Mouse (Mus musculus) testis, adult 2 months (tissue): ENCODE results near the gene Ntn4. TPM values are rescaled to one million over a fixed set of nuclear protein-coding genes. Genes with fewer than 3 reads are reported as not detected.

Source experiments
- H3K27ac ChIP-seq: fragments of 200-500 bp; 2 replicates; pipeline ENCODE4 v1.5.1; 2012; ENCODE audit warnings: low read depth, low read length; ENCODE audit not compliant: control insufficient read depth, insufficient read depth
- H3K27me3 ChIP-seq: fragments of 200-500 bp; 2 replicates; pipeline ENCODE4 v1.6.1; 2012; ENCODE audit warnings: mild to moderate bottlenecking, low read length, moderate library complexity; ENCODE audit not compliant: control insufficient read depth, insufficient read depth
- H3K36me3 ChIP-seq: fragments of 200-500 bp; 2 replicates; pipeline ENCODE4 v1.6.1; 2012; ENCODE audit warnings: mild to moderate bottlenecking, low read length; ENCODE audit not compliant: control insufficient read depth, insufficient read depth
- H3K4me1 ChIP-seq: fragments of 200-500 bp; 2 replicates; pipeline ENCODE4 v1.6.1; 2012; ENCODE audit warnings: low read length; ENCODE audit not compliant: control insufficient read depth, insufficient read depth
- H3K4me3 ChIP-seq: fragments of 200-500 bp; 2 replicates; pipeline ENCODE4 v1.5.1; 2012; ENCODE audit warnings: low read depth, mild to moderate bottlenecking, low read length, moderate library complexity, mixed read lengths; ENCODE audit not compliant: control insufficient read depth
- CTCF ChIP-seq: fragments of 200-500 bp; IDR thresholded peaks from 2 replicates; pipeline ENCODE4 v1.5.1; 2012; ENCODE audit warnings: low read depth, mild to moderate bottlenecking, inconsistent platforms, low read length, moderate library complexity; ENCODE audit not compliant: control insufficient read depth, insufficient read depth, insufficient replicate concordance
- POLR2A ChIP-seq: fragments of 200-500 bp; IDR thresholded peaks from 2 replicates; pipeline ENCODE4 v1.6.1; 2012; ENCODE audit warnings: low read depth, mild to moderate bottlenecking, inconsistent platforms, low read length, moderate library complexity; ENCODE audit not compliant: control insufficient read depth
- polyA plus RNA-seq: library from polyadenylated mRNA; depleted of rRNA; stranded (reverse); fragments of >200 nt; gene quantifications from 2 replicates; pipeline ENCODE4 v1.2.3, GENCODE M21; 2012

Gene Ntn4
- polyA plus RNA-seq, 1 experiment: 3.2 TPM

DNA sequence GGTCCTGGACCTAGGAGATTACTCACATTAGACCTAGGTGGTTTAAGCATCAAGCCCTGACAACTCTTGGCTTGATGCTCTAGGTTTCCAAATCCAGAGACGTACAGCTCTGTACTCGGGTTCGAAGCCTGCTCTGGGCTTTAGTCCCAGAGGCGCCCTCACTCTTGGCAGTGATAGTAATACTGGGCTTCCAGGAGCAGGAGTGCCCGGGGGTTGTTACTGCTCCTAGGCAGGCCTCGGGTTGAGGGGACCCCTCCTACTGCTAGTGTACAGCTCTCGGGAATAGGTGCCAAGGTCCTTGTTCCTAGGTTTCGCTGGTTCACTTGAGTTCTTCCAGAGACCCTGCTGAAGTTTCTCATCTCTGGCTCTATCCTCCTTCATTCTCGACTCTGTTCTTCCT lies 34.2 kb upstream of the Ntn4 start:
- Histone ChIP-seq H3K4me3 (no peak overlapping the region), H3K27ac (no peak overlapping the region), H3K27me3 (no peaks in the 10 kb centered on the region), H3K4me1 (peaks cover 7% of the 10 kb centered on the region), H3K36me3 (no peaks in the 10 kb centered on the region)
- TF ChIP-seq CTCF: no peak
- TF ChIP-seq POLR2A: no peak

DNA sequence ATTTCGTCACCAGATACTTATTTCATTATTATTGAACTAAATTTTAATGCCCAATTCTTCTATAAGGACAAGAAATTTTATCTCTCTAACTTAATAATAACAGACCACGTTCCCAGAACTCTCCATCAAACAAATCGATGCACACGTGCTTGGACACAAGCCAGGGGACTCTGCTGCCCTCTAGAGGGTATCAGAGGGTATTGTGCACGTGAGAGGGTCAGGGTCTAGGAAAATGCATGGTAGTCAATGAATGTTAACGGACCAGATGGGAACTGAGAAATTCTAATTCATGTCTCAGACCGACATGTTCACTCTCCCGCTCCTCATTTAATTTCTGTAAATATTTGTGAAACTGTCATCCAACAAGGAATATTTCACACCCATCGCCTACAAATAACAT lies 32.4 kb upstream of the Ntn4 start:
- peaks cover 7% of the 10 kb centered on the region for H3K4me1 ChIP-seq
- no peak overlapping the region for H3K27ac ChIP-seq
- no peaks in the 10 kb centered on the region for H3K27me3 ChIP-seq
- no peak overlapping the region for H3K4me3 ChIP-seq
- H3K36me3 ChIP-seq: no peaks in the 10 kb centered on the region
- TF ChIP-seq POLR2A (no peak), CTCF (peak; percentile 73; the same call in 1 of the 2 replicates)

DNA sequence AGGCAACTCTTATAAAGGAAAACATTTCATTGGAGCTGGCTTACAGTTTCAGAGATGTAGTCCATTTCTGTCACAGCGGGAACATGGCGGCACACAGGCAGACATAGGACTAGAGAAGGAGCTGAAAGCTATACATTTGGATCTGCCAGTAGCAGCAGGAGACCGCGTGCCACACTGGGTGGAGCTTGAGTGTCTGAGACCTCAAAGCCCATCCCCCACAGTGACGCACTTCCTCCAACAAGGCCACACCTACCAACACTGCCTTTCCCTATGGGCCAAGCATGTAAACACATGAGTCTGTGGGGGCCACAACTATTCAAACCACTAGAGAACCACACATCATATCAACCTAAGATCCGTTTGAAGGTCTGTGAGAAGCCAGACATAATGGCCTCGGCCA lies 31.2 kb upstream of the Ntn4 start:
- no peak overlapping the region for H3K27ac ChIP-seq
- H3K4me3 ChIP-seq: no peak overlapping the region
- no peaks in the 10 kb centered on the region for H3K27me3 ChIP-seq
- TF ChIP-seq CTCF (no peak), POLR2A (no peak)
- peaks cover 7% of the 10 kb centered on the region for H3K4me1 ChIP-seq
- H3K36me3 ChIP-seq: no peaks in the 10 kb centered on the region

DNA sequence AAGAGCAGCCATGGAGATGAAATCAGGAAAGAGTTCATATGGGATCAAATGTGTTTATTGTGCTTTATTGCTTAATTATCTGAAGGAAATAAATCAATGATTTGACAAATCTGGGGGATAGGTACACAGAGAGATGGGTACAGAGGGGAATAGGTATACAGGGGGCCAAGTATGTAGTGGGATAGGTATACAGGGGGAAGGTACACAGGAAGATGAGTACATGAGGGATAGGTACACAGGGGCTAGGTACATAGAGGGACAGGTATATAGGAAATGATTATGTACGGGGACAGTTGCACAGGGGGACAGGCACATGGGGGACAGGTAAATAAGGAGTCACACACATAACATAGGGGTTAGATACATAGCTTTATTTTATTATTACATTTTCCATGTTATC lies 29.6 kb upstream of the Ntn4 start:
- TF ChIP-seq CTCF: no peak
- TF ChIP-seq POLR2A: no peak
- Histone ChIP-seq H3K27ac (no peak overlapping the region), H3K27me3 (no peaks in the 10 kb centered on the region), H3K4me3 (no peak overlapping the region), H3K4me1 (peaks cover 7% of the 10 kb centered on the region), H3K36me3 (no peaks in the 10 kb centered on the region)

- TF ChIP-seq CTCF: peak; percentile 46; the same call in 1 of the 2 replicates
- TF ChIP-seq POLR2A: no peak
- peaks cover 7% of the 10 kb centered on the region for H3K4me1 ChIP-seq
Observed at GRCm38 (mm10) chr10:93611419-93612007, 29.0 kb upstream of the Ntn4 start.

GRCm38 (mm10) chr10:93614850-93615249 lies 25.6 kb upstream of the Ntn4 start:
- H3K4me3 ChIP-seq: no peak overlapping the region
- no peaks in the 10 kb centered on the region; the same call in 1 of the 2 replicates for H3K4me1 ChIP-seq
- TF ChIP-seq CTCF: no peak
- TF ChIP-seq POLR2A: no peak
- no peaks in the 10 kb centered on the region for H3K27me3 ChIP-seq
- H3K27ac ChIP-seq: no peak overlapping the region
- no peaks in the 10 kb centered on the region for H3K36me3 ChIP-seq

More at GRCm38 (mm10) chr10:93611419-93612007, 29.0 kb upstream of the Ntn4 start:
- peak overlapping the region; percentile 47; the same call in 1 of the 2 replicates for H3K4me3 ChIP-seq
- no peaks in the 10 kb centered on the region for H3K36me3 ChIP-seq
- H3K27me3 ChIP-seq: no peaks in the 10 kb centered on the region
- no peak overlapping the region for H3K27ac ChIP-seq

- no peak overlapping the region for H3K4me3 ChIP-seq
- H3K27me3 ChIP-seq: no peaks in the 10 kb centered on the region
- H3K4me1 ChIP-seq: no peaks in the 10 kb centered on the region
- no peaks in the 10 kb centered on the region for H3K36me3 ChIP-seq
- H3K27ac ChIP-seq: no peak overlapping the region
- no peak for TF ChIP-seq CTCF
- no peak for TF ChIP-seq POLR2A
Observed at GRCm38 (mm10) chr10:93620438-93621179, 19.9 kb upstream of the Ntn4 start.

GRCm38 (mm10) chr10:93623725-93624124 lies 16.8 kb upstream of the Ntn4 start:
- TF ChIP-seq POLR2A (no peak), CTCF (no peak)
- H3K4me1 ChIP-seq: no peaks in the 10 kb centered on the region
- no peak overlapping the region for H3K4me3 ChIP-seq
- no peaks in the 10 kb centered on the region for H3K27me3 ChIP-seq
- no peaks in the 10 kb centered on the region for H3K36me3 ChIP-seq
- no peak overlapping the region for H3K27ac ChIP-seq
